Mouse (Mus musculus) intestine, embryonic 14.5 days (tissue): ENCODE measurements around the gene Rpp30. TPM values are rescaled to one million over a fixed set of nuclear protein-coding genes. Genes with fewer than 3 reads are reported as not detected.

ENCODE experiments used
- ATAC-seq: fragments of 200-750 bp; cut with Nextera tagmentation; replicated peaks from 2 replicates; pipeline ENCODE4 v1.8.0; 2017; ENCODE audit warnings: low read depth, moderate number of reproducible peaks, moderate TSS enrichment, moderate library complexity; ENCODE audit not compliant: low FRiP score, low TSS enrichment
- DNase-seq: peaks from one replicate; pipeline ENCODE4 v3.0.0-alpha.2; 2018; ENCODE audit warnings: low spot score
- H3K27ac ChIP-seq: fragments of 300-500 bp; sonication (generic); 2 replicates; pipeline ENCODE4 v1.5.1; 2014; ENCODE audit warnings: low read depth, mild to moderate bottlenecking, control low read depth
- H3K27me3 ChIP-seq: fragments of 300-500 bp; sonication (generic); replicated peaks from 2 replicates; pipeline ENCODE4 v1.6.1; 2014; ENCODE audit warnings: low read length, control low read depth; ENCODE audit not compliant: control insufficient read depth, insufficient read depth
- H3K36me3 ChIP-seq: fragments of 300-500 bp; sonication (generic); 2 replicates; pipeline ENCODE4 v1.6.1; 2014; ENCODE audit warnings: low read length, control low read depth; ENCODE audit not compliant: control insufficient read depth, insufficient read depth
- H3K4me1 ChIP-seq: fragments of 300-500 bp; sonication (generic); replicated peaks from 2 replicates; pipeline ENCODE4 v1.6.1; 2014; ENCODE audit warnings: low read length, control low read depth, mixed read lengths; ENCODE audit not compliant: control insufficient read depth, insufficient read depth
- H3K4me2 ChIP-seq: fragments of 300-500 bp; sonication (generic); 2 replicates; pipeline ENCODE4 v1.6.1; 2014; ENCODE audit warnings: low read length
- H3K4me3 ChIP-seq: fragments of 300-500 bp; sonication (generic); 2 replicates; pipeline ENCODE4 v1.5.1; 2014; ENCODE audit warnings: low read depth, low read length, control low read depth, mixed read lengths
- H3K9ac ChIP-seq: fragments of 300-500 bp; sonication (generic); 2 replicates; pipeline ENCODE4 v1.6.1; 2014; ENCODE audit warnings: mild to moderate bottlenecking, low read length
- H3K9me3 ChIP-seq: fragments of 300-500 bp; sonication (generic); 2 replicates; pipeline ENCODE4 v1.6.1; 2016; ENCODE audit warnings: low read length, control low read depth; ENCODE audit not compliant: control insufficient read depth
- WGBS: fragments of 180-500 bp; shearing (Covaris S2); extraction: QIAGEN DNeasy Blood & Tissue Kit; methylation state at CpG from one replicate; pipeline ENCODE4 v1.1.7; 2014; 5-methylcytosine and 5-hydroxymethylcytosine counted together
- polyA plus RNA-seq: library from polyadenylated mRNA; unstranded; fragments of >200 nt; fragmentation: Nextera tagmentation; extraction: Ambion mirVana; gene quantifications from 2 replicates; pipeline ENCODE4 v1.2.1, GENCODE M21; 2014

Gene Rpp30
- polyA plus RNA-seq, 1 experiment from 2014 or later, result 72.2 TPM

DNA sequence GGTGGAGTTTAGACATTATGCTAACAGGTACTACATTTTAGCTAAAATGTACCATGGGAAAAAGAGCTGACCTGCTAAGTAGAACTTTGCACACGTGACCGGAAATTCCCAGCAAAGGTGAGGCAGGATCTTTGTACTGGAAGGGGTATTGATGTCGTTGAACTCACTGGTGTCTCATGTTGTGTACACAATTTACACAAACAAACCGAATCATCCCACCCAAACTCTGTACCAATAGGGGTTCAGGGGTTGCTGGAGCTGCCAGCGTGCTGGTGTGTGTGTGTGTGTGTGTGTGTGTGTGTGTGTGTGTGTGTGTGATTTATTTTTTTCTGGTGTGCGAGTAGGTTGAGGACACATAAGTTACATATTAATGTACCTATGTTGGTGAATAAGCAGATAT is 49.5 kb downstream of the Rpp30 start:
- no peaks in the 10 kb centered on the region; the same call in 1 of the 2 replicates for H3K4me1 ChIP-seq
- no peak overlapping the region for H3K4me2 ChIP-seq
- 79% methylated on average over 6 of the region's 6 CpGs for WGBS
- H3K9me3 ChIP-seq, result no peaks in the 10 kb centered on the region
- no peaks in the 10 kb centered on the region for H3K36me3 ChIP-seq
- DNase-seq (peak; percentile 18), ATAC-seq (no peak)
- H3K4me3 ChIP-seq, result no peak overlapping the region
- no peak overlapping the region for H3K27ac ChIP-seq
- H3K9ac ChIP-seq, result no peak overlapping the region
- H3K27me3 ChIP-seq, result no peaks in the 10 kb centered on the region

DNA sequence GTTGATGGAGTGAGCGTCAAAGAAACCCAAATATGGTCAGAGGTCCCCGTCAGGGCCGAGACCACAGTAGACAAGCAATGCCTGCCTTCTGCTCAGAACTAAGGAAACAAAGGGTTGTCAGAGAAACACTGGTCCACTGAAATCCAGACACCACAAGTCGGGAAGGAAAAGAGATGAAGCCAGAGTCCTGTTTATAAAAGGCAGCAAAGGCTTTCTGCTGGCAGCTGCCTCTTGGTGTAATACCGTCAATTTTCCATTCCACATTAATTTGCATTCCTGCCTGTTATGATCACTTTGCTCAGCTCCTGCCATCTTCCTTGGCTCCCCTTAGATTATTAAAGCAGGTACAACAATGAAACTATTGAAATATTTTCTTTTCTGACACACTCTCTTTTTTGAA is 50.2 kb downstream of the Rpp30 start:
- 34% methylated on average over 5 of the region's 5 CpGs for WGBS
- H3K4me1 ChIP-seq, result no peaks in the 10 kb centered on the region; the same call in 1 of the 2 replicates
- H3K4me3 ChIP-seq, result no peak overlapping the region
- H3K36me3 ChIP-seq, result no peaks in the 10 kb centered on the region
- ATAC-seq, result no peak
- no peak overlapping the region for H3K4me2 ChIP-seq
- DNase-seq, result peak; percentile 41
- H3K9ac ChIP-seq, result no peak overlapping the region
- no peaks in the 10 kb centered on the region for H3K9me3 ChIP-seq
- no peak overlapping the region for H3K27ac ChIP-seq
- no peaks in the 10 kb centered on the region for H3K27me3 ChIP-seq

DNA sequence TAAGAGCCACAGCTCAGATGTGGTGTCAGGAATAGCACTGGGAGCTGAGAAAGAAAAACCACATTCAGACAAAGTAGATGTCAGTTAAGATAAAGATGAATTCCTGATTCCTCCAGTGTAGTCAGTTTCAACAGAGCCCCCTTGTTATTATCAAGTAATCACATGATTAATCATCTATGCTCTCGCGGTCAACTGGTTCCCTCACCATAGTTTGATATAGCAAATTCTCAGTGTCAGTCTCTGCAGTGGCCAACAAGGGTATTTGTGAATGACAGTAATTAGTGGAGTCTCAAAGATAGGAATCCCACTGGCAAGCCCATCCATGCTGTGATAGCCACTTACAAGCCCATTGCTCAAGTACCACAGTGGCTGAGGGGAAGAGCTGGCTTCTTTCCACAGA is 60.1 kb downstream of the Rpp30 start:
- H3K9ac ChIP-seq, result no peak overlapping the region
- H3K4me3 ChIP-seq, result no peak overlapping the region
- H3K36me3 ChIP-seq, result no peaks in the 10 kb centered on the region
- peaks cover 5% of the 10 kb centered on the region; the same call in 1 of the 2 replicates for H3K9me3 ChIP-seq
- 90% methylated on average over 2 of the region's 2 CpGs for WGBS
- ATAC-seq, result no peak
- no peak for DNase-seq
- H3K27ac ChIP-seq, result no peak overlapping the region
- no peak overlapping the region for H3K4me2 ChIP-seq
- H3K27me3 ChIP-seq, result no peaks in the 10 kb centered on the region
- no peaks in the 10 kb centered on the region for H3K4me1 ChIP-seq

DNA sequence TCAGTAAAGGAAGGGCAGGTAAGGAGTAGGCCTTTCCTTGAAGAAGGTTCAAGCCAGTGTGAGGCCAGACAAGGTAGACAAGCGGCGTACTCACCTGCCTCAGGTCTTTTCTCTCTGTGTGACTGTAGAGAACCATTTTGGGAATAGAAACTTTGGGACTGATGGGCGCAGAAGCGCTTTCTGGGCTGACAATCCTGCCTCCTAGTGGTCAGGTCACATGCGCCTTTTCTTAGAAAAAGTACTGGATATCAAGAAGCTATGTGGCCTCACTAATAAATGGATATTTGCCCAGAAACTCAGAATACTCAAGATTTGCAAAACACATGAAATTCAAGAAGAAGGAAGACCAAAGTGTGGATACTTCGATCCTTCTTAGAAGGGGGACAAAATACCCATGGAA is 65.1 kb downstream of the Rpp30 start:
- no peak for ATAC-seq

DNA sequence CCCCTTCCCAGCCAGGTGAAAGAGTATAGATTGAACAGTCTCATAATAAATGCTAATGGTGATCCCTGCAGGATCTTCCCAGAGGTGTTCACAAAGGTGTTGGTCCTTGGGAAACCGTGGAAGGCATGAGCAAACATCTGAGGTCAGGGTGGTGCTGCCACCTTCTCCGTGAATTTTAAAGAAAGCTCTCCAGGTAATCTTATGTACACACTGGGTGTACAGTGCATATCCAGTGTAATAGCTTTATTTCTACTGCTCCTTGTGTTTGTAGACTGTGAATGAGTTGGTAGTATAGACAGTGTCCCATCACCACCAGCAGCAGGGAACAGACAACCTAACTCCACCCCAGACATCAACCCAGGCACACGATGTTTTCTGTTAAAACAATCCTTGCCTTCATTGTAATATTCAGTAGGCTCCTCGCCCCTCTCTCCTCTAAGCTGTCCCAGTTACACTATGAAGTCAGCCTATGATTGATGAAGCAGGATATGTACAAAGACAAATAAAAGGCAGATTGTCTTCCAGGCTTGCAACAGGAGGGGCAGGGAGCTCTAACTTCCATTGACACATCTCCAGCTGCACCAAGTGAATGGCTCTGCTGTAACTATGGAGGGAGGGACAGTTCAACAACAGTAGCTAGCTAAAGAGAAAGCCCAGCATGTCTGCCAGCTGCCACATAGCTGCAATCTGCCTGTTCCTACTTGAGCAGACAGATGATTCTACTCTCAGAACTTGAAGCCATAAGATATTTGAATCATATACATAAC is 66.9 kb downstream of the Rpp30 start:
- H3K27ac ChIP-seq, result no peak overlapping the region
- H3K27me3 ChIP-seq, result no peaks in the 10 kb centered on the region
- H3K9ac ChIP-seq, result no peak overlapping the region
- no peak overlapping the region for H3K4me2 ChIP-seq
- ATAC-seq, result 0 out of 2 replicates have a peak, but pooled peaks have one; percentile 53
- no peaks in the 10 kb centered on the region for H3K9me3 ChIP-seq
- H3K4me3 ChIP-seq, result no peak overlapping the region
- H3K36me3 ChIP-seq, result no peaks in the 10 kb centered on the region
- no peaks in the 10 kb centered on the region for H3K4me1 ChIP-seq
- 45% methylated on average over 4 of the region's 4 CpGs for WGBS
- no peak for DNase-seq

More for the DNA sequence above, 65.1 kb downstream of the Rpp30 start:
- Histone ChIP-seq H3K27ac (no peak overlapping the region), H3K9ac (no peak overlapping the region), H3K4me1 (no peaks in the 10 kb centered on the region), H3K9me3 (peaks cover 5% of the 10 kb centered on the region; the same call in 1 of the 2 replicates), H3K4me3 (no peak overlapping the region), H3K36me3 (no peaks in the 10 kb centered on the region), H3K27me3 (no peaks in the 10 kb centered on the region), H3K4me2 (no peak overlapping the region)
- 89% methylated on average over 6 of the region's 6 CpGs for WGBS
- no peak for DNase-seq

Other genes with a start within 250 kb of the Rpp30 start
- not detected in 2 replicates for gene Htr7, start 26.2 kb upstream of the Rpp30 start, polyA plus RNA-seq
- gene Ankrd1, start 36.4 kb downstream of the Rpp30 start, polyA plus RNA-seq, result 0.26 TPM in 1 of 2 replicates, not detected in the other